8 mouse cellular contexts compared by ENCODE assay signal in the genomic region with DNA sequence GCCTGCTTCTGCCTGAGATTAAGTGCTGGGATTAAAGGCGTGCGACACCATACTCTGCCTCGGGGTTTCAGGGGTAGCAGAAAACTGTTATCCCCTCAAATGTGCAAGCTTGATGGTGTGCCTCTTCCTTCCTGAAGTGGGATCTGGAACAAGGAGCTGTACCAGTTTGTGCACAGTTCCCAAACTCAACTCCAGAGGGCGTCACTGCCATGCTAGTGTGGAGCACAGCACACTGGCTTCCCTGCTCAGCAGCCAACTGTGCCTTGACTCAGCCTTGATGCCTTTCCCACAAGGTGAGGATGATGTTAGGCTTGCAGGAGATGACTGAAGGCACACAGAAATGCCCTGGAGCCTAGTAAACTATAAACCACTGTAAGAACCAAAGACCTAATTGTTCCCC. TPM values are rescaled to one million over a fixed set of nuclear protein-coding genes. Genes with fewer than 3 reads are reported as not detected.
A peak's percentile ranks its signal among the peaks of the same experiment; 100 is the strongest.
DNase-seq lines count a peak whose midpoint lies in the region; ATAC-seq and TF ChIP-seq lines count a peak whose summit lies in the region.

No protein-coding gene starts in this region.

- TF ChIP-seq POLR2A in heart, adult 2 months (IDR thresholded peaks at IDR 0.05; ENCODE audit: insufficient read depth, low read depth, low read length): no peak
- TF ChIP-seq POLR2A in bone marrow, adult 2 months (IDR thresholded peaks at IDR 0.05; ENCODE audit: borderline replicate concordance, control insufficient read depth, low read depth, low read length): no peak

- ATAC-seq in heart, embryonic 11.5 days (replicated peaks; ENCODE audit: insufficient number of reproducible peaks, low FRiP score, low TSS enrichment): no peak
- ATAC-seq in forebrain, embryonic 13.5 days: no peak

- H3K4me1 ChIP-seq in heart, adult 2 months (ENCODE audit: control insufficient read depth, insufficient read depth, low read length): peaks cover 2% of the 10 kb centered on the region; the same call in 1 of the 2 replicates
- H3K4me1 ChIP-seq in heart, embryonic 11.5 days (ENCODE audit: control insufficient read depth, insufficient read depth, low read length): peaks cover 4% of the 10 kb centered on the region; the same call in 1 of the 2 replicates
- peaks cover 1% of the 10 kb centered on the region; the same call in 1 of the 2 replicates for H3K4me1 ChIP-seq in bone marrow, adult 2 months (ENCODE audit: control insufficient read depth, insufficient read depth, low read length)
- peaks cover 21% of the 10 kb centered on the region for H3K4me1 ChIP-seq in forebrain, embryonic 13.5 days

- H3K79me2 ChIP-seq in heart, adult 2 months (replicated peaks; ENCODE audit: control insufficient read depth, insufficient read depth, low read length): no peaks in the 10 kb centered on the region

- H3K9ac ChIP-seq in heart, adult 2 months (ENCODE audit: low read depth, low read length): no peak overlapping the region
- no peak overlapping the region for H3K9ac ChIP-seq in heart, embryonic 11.5 days (ENCODE audit: low read depth, low read length)
- H3K9ac ChIP-seq in forebrain, embryonic 13.5 days: no peak overlapping the region

- H3K4me3 ChIP-seq in heart, adult 2 months: no peak overlapping the region
- no peak overlapping the region for H3K4me3 ChIP-seq in heart, embryonic 11.5 days (ENCODE audit: low read depth, low read length)
- H3K4me3 ChIP-seq in bone marrow, adult 2 months (replicated peaks; ENCODE audit: control insufficient read depth, low read depth, low read length): no peak overlapping the region
- H3K4me3 ChIP-seq in forebrain, embryonic 13.5 days: no peak overlapping the region

- TF ChIP-seq EP300 in heart, adult 2 months (IDR thresholded peaks at IDR 0.05; ENCODE audit: insufficient read depth, low read depth, low read length): no peak

- no peaks in the 10 kb centered on the region for H3K9me3 ChIP-seq in heart, embryonic 11.5 days (replicated peaks; ENCODE audit: control insufficient read depth, low read length)
- no peaks in the 10 kb centered on the region for H3K9me3 ChIP-seq in forebrain, embryonic 13.5 days (replicated peaks)

- no peaks in the 10 kb centered on the region for H3K36me3 ChIP-seq in heart, adult 2 months (ENCODE audit: control insufficient read depth, insufficient read depth, low read length)
- no peaks in the 10 kb centered on the region for H3K36me3 ChIP-seq in heart, embryonic 11.5 days (ENCODE audit: control insufficient read depth, insufficient read depth, low read length)
- no peaks in the 10 kb centered on the region for H3K36me3 ChIP-seq in forebrain, embryonic 13.5 days (ENCODE audit: poor library complexity, severe bottlenecking)

- no peak overlapping the region for H3K4me2 ChIP-seq in heart, embryonic 11.5 days
- H3K4me2 ChIP-seq in forebrain, embryonic 13.5 days: no peak overlapping the region

- intact Hi-C loops in heart, adult 2 months (cut with DNase I): no loop called here
- intact Hi-C loops in left cerebral cortex, postnatal 25 days (cut with DNase I): no loop called here

- no peak overlapping the region for H3K27ac ChIP-seq in heart, adult 2 months
- no peak overlapping the region for H3K27ac ChIP-seq in heart, embryonic 11.5 days (ENCODE audit: low read depth, low read length)
- no peak overlapping the region for H3K27ac ChIP-seq in bone marrow, adult 2 months (ENCODE audit: control insufficient read depth, insufficient read depth, low read depth, low read length, poor library complexity)
- no peak overlapping the region for H3K27ac ChIP-seq in forebrain, embryonic 13.5 days

- TF ChIP-seq CTCF in heart, adult 2 months (IDR thresholded peaks at IDR 0.05): peak; percentile 39
- peak; percentile 44 for TF ChIP-seq CTCF in bone marrow, adult 2 months (IDR thresholded peaks at IDR 0.05; ENCODE audit: control insufficient read depth, insufficient read depth, low read length)

- DNase-seq in heart, adult 2 months: no peak
- peak; percentile 62 for DNase-seq in 416B (ENCODE audit: low read depth)
- peak; percentile 60 to 70 for DNase-seq in left cerebral cortex, postnatal 25 days (ENCODE audit: low spot score in 2 of 2)
- no peak for DNase-seq in yolk sac, embryonic 10.5 days (ENCODE audit: low spot score)
- no peak for DNase-seq in spleen, postnatal 4 days (ENCODE audit: low spot score in 2 of 2)

- WGBS in heart, adult 2 months: 64% methylated on average over 4 of the region's 4 CpGs
- 61% methylated on average over 4 of the region's 4 CpGs for WGBS in heart, embryonic 11.5 days (ENCODE audit: insufficient replicate concordance)
- 36% methylated on average over 4 of the region's 4 CpGs for WGBS in bone marrow, adult 2 months
- 73% methylated on average over 4 of the region's 4 CpGs for WGBS in forebrain, embryonic 13.5 days

- H3K27me3 ChIP-seq in heart, adult 2 months (ENCODE audit: control insufficient read depth, insufficient read depth, low read length): no peaks in the 10 kb centered on the region
- no peaks in the 10 kb centered on the region for H3K27me3 ChIP-seq in heart, embryonic 11.5 days (ENCODE audit: control insufficient read depth, insufficient read depth, low read length)
- H3K27me3 ChIP-seq in forebrain, embryonic 13.5 days: no peaks in the 10 kb centered on the region

RNA-seq across cellular contexts. Expression of gene Nwd1, which starts 1.9 kb away (rescaled TPM):
- total RNA-seq in heart, adult 2 months (2021): under 1 TPM; 0.25 to 0.29 TPM
- 0.18 and 0.27 TPM in 2 replicates for polyA plus RNA-seq in heart, adult 2 months (2012; rRNA removed)
- 0.07 and 0.10 TPM in 2 replicates for polyA plus RNA-seq in heart, embryonic 11.5 days (2014; fragmentation: Nextera tagmentation; extraction: Ambion mirVana)
- polyA plus RNA-seq in bone marrow, adult 2 months (2011; ENCODE audit: insufficient read depth, insufficient read length, low replicate concordance, missing spikeins): 0.50 and 1.8 TPM in 2 replicates
- total RNA-seq in left cerebral cortex, postnatal 25 days (2021): 10 to 100 TPM; 43.7 to 49.4 TPM
- 0.68 and 0.97 TPM in 2 replicates for polyA plus RNA-seq in forebrain, embryonic 13.5 days (2015; fragmentation: Nextera tagmentation; extraction: Ambion mirVana)

Comparison
In these comparisons a context has a peak if more than half of its experiments do, and no peak if none do; other contexts are left out.
1. DNase-seq: peak in 416B (single experiment) and left cerebral cortex, postnatal 25 days (2 of 2); none in heart, adult 2 months (0 of 2), yolk sac, embryonic 10.5 days (single experiment) and spleen, postnatal 4 days (0 of 2).